Mouse (Mus musculus) naive thymus-derived CD4-positive, alpha-beta T cell, adult 2 months (primary cell): ENCODE results near the gene Fpgs.
A peak's percentile ranks its signal among the peaks of the same experiment; 100 is the strongest.

Source experiments
- DNase-seq: peaks from one replicate; pipeline ENCODE4 v3.0.0-alpha.2; 2011; ENCODE audit warnings: low read depth

Fpgs gene

DNA sequence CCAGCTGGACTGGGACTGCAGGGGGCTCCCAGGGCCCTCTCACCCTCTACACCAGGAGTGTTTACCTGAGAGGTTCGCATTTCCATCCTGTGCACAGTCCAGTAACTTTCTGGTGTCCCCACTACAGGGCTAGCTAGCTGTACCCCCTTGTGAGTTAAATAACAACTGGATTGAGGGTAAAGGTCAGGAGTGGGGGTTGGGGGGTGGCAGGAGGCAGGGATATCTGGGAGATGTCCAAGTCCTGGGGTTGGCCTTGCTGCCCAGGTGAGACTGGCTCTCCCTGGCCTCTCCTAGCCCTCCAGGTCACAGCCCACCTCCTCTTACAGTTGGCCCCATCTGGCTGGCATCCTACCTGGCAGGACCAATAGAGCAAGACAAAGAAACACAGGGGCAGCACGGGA, at the start of gene Fpgs:
Fpgs (minus strand) TSS at position 125 of the 401 bp plus-strand sequence.
- no peak for DNase-seq

DNA sequence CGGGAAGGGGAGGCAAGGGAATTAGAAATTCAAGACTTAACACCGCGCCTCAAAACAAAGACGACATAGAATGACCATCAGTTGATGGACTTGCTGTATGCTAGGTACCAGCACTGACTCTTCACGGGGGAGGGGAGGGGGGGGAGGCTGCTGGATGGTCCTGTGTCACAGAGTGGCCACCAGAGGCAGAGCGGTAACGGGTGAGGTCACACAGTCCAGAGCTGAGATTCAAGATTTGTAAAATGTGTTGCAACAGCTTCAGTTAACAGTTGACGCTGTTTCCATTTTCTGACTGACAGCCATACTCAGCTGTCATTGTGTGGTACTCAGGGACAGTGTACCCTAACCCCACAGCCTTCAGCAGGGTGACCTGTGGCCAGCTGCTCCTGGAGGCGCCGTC, 48.2 kb upstream of the Fpgs start:
- DNase-seq = no peak

DNA sequence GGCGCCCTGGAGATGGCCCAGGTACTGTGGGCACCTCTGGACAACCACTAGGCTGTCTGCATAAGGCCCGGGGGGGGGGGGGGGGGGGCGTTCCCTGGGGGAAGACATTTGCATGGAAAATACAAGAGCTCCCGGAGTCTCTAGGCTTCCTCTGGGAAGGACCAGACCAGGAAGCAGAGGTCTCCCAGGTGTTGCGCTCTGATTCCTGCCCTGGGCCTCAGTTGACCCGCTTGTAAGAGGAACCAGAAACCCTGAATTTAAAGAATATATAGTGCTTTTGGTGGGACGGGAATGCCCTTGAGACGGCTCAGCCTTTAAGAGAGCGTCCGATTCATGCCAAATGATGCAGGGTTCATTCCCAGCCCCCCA, 47.7 kb upstream of the Fpgs start:
- no peak for DNase-seq

DNA sequence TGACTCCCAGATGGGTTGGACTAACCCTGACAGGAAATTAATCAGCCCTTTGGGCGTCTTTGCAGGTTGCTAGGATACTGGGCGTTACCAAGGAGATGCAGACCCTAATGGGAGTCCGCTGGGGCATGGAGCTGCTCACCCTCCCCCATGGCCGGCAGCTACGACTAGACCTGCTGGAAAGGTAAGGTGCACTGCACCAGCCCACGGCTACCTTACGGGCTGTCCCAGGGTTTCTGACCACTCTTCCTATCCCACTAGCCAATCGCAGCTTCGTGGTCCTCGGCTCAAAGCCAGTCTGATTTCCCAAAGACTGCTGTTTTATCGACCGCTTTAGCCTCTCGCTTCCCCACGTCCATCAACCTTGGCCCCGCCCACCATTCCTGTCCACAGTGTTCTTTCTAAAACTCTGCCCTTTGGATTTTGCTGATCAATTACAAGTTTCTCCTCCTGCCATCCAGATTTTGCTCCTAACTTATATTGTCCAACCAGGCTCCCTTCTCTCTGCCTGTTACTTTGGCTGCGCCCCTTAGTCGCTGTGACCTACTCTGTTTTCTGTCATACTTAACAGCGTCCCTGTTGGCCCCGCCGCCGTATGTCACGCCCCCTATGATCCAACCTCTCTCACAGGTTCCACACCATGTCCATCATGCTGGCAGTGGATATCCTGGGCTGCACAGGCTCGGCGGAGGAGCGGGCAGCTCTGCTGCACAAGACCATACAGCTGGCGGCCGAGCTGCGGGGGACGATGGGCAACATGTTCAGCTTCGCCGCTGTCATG, 47.1 kb upstream of the Fpgs start:
- DNase-seq = no peak

DNA sequence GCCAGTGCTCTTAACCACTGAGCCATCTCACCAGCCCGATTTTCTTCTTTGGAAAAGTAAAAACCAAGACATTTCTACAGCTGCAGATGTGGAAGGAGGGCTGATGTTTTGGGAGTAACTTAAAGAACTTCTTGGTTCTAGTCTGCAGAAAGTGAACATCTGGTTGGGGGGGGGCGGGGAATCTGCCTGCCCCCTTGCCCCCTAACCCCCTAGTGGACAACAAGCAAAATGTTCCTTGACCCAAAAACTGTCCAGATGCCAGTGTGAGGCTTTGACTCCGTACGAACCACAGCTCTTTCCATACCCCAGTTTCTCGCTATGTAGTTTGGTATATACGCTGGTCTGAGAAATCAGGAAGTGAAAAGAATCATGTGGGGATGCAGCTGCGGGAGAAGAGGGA, 46.3 kb upstream of the Fpgs start:
- DNase-seq = no peak

DNA sequence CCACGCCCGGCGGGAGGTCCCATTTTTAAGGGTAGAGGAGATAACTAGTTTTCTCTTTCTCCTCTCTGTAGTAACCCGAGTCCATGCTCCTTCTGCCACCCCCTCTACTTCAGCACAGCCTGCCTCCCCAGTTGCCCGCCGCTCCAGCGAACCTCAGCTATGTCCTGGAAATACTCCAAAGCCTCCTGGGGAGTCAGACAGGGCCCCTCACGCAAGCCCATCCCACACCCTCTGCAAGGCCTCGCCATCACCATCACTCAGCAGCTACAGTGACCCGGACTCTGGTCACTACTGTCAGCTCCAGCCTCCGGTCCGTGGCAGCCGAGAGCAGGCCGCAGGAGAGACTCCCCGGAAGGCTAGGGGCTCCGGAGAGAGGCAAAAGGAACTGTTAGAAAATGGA, 45.1 kb upstream of the Fpgs start:
- DNase-seq = no peak

DNA sequence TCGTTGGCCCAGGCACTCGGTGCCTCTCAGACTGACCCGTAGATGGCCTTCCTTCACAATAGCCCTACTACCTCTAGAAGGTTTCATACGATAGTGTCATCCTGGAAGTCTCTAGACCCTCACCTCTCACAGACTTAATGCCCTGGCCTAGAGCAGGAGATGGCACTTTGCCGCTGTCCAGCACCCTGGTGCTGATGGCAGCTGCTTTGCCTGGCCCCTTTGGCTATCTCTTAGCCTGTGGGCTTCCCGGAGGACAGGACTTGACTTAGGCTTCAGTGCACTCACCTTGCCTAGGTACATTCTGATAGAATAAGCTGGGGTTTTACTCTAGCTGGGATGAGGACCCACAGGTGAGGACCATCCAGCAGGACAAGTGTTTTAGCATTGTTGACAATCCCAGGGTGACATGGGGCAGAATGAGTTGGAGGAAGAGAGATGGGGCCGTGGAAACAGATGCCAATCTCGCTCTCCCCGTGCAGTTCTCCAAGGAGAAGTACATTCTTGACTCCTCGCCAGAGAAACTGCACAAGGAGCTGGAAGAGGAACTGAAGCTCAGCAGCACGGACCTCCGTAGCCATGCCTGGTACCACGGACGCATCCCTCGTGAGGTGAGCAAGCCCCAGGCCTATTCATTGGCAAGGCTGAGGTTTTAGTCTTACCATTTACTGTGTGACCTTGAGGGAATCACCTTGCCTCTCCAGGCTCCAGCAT, 40.5 kb upstream of the Fpgs start:
- no peak for DNase-seq

DNA sequence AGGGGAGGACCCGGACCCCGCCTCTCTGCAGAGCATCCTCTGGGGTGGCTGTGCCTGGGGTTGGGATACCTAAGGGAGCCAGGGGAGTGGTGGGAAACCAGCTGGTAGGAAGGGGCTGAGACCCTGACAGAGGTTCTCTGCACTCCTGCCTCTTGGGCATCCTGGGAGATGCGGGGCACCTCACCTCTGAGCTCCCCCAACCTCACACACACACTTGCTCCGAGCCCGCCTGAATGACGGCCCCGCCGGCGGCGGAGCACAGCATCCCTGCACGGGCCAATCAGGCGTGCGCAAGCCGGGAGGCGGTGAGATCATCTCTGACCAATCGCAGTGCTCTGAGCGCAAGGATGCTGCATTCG, 38.2 kb upstream of the Fpgs start:
- no peak for DNase-seq

DNA sequence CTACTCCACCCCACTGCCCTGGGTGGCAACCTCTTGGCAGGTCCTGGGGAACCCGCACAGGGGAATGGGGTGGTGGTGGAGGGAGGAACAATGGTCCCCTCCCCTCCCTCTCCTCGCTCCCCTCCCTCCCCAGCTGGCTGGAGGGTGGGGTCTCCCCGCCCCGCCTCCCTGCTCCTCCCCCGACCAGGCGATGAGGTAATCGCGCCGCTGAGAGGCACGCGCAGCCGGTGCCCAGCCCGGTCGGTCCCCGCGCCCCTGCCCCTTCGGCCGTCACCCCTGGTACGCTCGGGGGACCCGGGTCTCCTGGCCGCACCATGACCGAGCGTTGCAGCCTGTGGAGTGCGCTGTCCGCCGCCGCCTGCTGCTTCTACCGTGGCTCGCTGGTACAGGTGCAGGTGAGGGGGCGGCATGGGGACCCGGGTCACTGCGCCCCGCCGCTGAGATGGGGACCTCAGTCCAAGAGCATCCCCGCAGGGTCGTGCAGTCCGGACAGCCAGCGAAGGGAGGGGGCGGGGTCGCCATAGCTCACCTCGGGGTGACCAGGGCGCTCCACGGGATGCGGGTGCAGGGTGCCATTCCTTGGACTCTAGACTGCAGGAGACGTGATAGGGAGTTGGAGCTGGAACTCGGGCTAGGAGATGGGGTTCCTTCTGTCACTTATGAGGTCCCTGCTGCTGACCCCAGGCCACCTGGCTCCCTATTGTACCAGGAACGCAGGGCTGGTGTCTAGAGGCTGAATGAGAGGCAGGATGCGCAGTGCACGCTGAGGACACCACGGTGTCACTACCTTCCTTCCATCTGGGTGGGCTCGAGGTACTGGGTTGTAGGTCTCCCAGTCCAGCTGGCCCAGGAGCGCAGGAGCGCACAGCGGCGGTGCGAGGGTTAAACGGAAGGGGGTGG, 37.6 kb upstream of the Fpgs start:
- DNase-seq = no peak

DNA sequence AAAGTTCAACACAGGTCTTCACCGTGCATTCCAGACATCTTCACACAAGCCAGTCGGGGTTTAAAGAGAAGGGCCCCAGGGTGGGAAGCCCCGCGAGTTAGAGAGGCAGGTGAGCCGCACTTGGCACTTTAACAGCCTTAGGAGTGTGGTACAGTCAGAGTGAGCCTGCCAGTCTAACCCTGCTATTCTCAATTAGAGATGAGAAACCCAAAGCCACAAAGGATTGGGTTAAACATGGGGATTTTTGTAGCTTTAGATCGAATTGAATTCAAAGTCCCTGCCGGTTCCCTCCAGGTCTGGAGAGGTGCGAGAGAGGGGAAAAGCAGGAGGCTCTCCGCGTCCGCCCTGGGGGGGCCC, 36.9 kb upstream of the Fpgs start, which contains the start of gene 6330409D20Rik:
6330409D20Rik (minus strand) TSS at position 101 of the 357 bp plus-strand sequence.
- no peak for DNase-seq

DNA sequence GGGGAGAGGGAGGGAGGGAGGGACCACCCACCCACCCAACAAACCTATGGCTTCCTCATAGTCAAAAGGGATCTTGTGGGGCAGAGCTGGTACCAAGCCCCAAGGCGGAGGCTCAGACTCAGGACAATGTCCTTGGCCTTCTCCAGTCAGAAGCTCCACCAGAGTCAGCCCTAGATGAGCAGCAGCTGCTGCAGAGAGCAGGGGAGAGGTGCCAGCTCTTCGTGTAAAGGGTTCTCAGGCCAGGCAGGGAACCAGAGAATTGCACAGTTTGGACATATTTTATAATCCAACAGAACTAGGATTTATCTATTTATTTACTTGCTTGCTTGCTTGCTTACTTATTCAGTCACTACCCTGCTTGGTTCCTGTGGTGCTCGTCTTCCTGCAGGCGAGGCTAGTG, 35.4 kb upstream of the Fpgs start:
- no peak for DNase-seq

DNA sequence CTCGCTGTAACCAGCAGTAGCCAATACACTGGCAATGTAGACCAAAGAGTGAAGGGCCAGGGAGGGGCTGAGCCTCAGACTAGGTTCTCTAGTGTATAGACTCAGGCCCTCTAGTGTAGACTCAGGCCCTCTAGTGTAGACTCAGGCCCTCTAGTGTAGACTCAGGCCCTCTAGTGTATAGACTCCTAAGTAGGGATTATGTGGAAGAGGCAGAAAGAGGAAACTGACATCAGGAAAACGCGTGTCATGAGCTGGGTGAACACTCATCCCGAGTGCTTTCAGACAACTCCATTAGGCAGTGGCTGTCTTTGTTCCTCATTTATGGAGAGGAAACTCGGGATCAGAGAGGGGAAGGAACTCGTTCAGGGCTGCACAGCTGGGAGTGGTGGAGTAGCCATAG, 33.1 kb upstream of the Fpgs start:
- no peak for DNase-seq

DNA sequence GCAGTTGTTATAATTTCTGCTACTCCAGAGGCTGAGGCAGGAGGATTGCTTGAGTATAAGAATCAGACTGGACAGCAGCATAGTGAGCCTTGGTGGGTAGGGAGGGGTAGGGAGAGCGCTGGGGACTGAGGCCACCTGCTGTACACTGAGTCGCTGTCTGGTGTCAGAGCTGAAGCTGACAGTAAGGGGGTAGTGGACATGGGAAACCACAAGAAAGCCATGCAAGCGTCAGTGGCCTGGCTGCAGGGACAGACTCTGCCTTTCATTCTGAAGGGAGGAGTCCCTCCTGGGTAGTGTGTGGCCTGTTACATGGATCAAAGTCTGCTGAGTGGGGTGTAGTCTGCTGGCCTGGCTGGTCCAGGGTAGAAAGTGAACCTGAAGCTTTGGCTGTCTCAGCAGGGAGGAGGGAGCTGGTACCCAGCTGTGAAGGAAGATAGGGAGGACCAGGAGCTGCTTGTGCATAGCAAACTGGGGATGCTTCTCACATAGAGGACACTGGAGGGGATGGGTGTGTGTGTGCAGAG, 32.4 kb upstream of the Fpgs start:
- DNase-seq = no peak

DNA sequence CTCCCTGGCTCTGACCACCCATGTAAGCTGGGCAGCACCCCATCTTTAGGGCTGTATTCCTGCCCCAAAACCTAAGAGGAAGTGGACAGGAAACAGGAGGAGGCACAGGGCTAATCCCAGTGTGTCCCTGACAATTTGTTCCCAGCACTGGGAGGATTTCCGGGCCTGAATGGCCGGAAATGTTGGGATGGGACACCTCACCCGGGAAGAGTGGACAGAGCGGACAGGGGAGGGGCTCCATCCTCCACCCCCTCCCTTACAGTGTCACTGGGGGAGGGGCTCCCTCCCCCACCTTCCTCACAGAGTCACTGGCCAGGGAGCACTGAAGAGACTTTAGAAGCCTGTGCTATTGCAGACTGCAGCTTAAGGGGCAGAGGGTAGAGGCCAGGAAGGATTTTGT, 31.0 kb upstream of the Fpgs start:
- DNase-seq = no peak

DNA sequence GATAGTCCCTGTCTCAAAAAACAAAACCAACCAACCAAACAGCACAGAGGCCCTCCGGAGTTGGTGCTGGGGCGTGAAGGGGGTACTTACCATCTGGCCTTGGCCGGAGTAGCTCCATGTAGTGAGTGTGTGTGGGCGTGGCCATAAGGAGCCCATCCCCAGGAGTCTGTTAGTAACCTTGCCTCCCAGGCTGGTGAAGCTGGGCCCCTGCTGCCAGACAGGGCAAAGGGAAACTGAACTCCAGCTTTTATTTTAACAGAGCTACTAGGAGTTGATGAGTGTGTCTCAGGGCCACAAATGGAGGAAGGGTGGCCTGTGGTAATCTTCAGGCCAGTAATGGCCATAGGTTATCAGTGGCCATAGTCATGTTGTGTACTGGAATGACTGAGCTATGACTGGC, 30.5 kb upstream of the Fpgs start:
- no peak for DNase-seq

DNA sequence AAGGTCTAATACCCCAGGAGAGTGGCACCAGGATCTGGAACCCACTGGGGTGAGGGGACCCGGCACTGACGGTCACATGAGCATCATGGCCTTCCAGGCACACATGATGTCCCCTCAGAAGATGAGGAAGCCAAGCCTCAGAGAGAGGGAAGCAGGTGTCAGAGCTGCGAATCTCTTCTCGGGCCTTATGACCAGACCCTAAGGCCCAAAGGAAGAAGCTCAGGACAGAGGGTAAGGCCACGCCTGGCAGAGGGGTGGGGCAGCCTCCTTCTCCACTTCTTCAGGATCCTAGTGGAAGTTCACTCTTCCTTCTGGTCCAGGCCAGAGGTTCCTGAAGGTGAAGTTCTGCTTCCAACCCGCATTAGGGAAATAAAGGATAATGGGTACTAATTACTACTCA, 28.8 kb upstream of the Fpgs start:
- no peak for DNase-seq

DNA sequence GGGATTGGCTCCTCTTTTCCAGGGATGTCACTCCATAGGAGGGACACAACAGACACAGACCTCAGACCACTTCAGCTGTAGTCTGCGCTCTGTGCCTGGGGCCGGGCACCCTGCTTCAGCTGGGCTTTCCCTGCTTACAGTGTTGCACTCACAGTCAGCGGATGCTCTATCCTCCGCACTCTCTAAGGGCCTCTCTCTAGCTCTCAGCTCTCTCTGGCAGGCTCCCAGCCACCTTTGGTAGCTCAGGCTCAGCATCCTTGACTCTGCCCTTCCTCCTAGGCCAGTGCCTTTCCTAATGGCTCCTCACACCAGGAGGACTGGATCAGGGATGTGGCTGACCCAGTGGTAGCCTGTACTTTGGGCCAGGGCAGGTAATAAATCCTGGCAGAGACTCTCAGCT, 28.0 kb upstream of the Fpgs start:
- DNase-seq = no peak

DNA sequence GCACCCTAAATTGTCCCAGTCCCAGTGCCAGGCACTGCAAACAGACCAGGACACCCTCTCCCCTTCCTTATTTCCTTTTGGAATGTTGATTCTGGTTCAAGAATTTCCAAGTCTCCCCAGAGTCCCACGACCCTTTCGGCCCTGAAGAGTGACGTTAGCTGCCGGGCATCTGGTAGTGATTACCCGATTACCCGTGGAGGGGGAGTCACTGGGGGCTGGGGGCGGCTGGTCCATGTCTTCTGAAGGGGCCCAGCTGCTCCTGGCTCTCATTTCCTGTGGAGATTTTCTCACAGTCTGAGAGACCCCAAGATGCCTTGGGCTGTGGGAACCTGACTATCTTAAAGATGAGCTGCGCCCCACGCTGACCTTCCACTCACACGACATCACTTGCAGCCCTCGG, 26.9 kb upstream of the Fpgs start:
- DNase-seq = no peak

DNA sequence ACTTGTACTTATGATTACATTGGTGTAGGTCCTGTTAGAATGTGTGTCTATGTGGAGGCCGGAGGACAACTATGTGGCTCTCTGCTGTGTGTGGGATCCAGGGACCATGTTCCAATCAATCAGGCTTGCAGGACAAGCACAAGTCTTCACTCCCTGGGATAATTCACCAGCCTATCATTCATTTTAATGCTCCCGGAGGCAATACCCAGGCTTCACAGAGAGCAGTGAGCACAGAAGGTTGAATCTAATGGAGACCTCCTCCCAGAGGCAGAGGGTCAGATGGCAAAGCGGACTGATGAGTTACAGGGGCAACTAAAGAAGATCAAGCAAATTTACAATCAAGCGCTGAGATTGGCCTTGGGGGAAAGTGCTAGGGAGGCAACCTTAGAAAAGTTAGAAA, 25.6 kb upstream of the Fpgs start:
- DNase-seq = no peak

DNA sequence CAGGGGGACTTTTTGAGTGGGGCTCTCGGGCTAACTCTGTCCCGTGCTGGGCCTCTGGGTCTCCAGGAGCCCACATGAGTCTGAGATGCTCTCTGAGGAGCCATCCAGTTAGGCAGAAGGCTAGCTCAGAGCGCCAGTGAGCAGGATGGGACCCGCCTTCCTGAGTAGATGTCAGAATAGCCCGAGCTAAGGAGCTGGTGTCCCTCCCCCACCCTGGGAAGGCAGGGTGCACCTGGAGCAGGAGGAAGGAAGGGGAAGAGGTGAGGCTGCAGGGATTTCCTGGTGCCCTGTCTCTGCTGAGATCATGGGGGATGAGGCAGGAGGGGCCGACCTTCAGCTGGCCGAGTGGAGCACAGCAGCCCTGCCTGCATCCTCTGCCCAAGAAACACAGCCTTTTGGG, 24.5 kb upstream of the Fpgs start:
- no peak for DNase-seq

DNA sequence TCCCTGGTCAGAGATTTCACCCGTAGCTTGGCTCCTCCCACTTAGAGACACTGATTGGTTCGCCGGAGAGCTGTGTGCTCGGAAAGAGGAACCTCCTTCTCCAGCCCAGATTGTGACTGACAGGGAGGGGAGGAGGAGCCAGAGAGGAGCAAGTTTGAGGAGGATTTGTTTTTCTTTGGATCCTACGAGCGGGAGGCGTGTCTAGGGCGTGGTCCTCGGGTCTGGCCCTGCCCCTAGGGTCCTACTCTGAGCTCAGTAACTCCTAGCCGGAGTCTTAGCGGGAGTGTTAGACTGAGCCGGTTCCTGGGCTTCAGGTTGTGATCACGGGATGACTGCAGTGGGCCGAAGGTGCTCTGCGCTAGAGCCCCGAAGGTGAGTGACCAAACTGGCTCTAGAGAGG, 23.5 kb upstream of the Fpgs start:
- DNase-seq = peak; percentile 76
